Mouse (Mus musculus) cerebellum, adult 9-10 months (tissue): ENCODE measurements at regions not wholly inside any gene's neighbourhood (a gene's known extent, or its start where the extent isn't known, plus 50 kb on each side); places are given as distances from the start of the nearest gene placed in this dataset.
"Not testable (repeated sequence)": the region's sequence is repeated elsewhere in the genome, so short reads cannot be mapped to it uniquely, and the experiment has no call there.

ENCODE experiments used
- DNase-seq: peaks from one replicate; pipeline ENCODE4 v3.0.0; 2022

GRCm38 (mm10) chr4:153616938-153617337 lies 134.3 kb upstream of the Ajap1 start:
- no peak for DNase-seq

GRCm38 (mm10) chr4:153620871-153621270 lies 138.3 kb upstream of the Ajap1 start:
- DNase-seq: no peak

GRCm38 (mm10) chr4:153631161-153631560 lies 148.6 kb upstream of the Ajap1 start:
- no peak for DNase-seq

GRCm38 (mm10) chr4:153632056-153632455 lies 149.4 kb upstream of the Ajap1 start:
- no peak for DNase-seq

- DNase-seq: no peak
Observed at GRCm38 (mm10) chr4:153632551-153632950, 149.9 kb upstream of the Ajap1 start.

GRCm38 (mm10) chr4:153633260-153633659 lies 150.6 kb upstream of the Ajap1 start:
- DNase-seq: no peak

- no peak for DNase-seq
Observed at GRCm38 (mm10) chr4:153634221-153634881, 151.7 kb upstream of the Ajap1 start.

GRCm38 (mm10) chr4:153637989-153638388 lies 155.4 kb upstream of the Ajap1 start:
- no peak for DNase-seq

- no peak for DNase-seq
Observed at GRCm38 (mm10) chr4:153651849-153652248, 169.2 kb upstream of the Ajap1 start.

DNA sequence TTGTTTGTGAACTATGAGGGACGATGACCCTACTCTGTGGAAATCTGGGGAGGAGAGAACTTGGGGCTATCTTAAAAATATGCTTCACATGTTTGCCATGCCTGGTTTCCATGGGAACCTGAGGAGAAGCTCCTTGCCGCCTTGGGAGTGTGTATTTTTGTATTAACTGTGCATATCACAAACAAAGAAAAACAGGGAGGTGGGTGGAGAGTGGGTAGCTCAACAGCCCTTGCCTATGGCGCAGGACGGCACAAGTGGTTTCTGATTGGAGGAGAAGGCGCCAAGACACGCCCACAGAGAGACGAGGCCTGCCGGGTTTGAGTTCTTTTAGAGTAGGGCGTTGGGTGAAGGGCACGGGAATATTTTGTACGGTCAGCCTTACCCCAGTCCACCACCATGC lies 170.2 kb upstream of the Ajap1 start:
- DNase-seq: no peak

DNA sequence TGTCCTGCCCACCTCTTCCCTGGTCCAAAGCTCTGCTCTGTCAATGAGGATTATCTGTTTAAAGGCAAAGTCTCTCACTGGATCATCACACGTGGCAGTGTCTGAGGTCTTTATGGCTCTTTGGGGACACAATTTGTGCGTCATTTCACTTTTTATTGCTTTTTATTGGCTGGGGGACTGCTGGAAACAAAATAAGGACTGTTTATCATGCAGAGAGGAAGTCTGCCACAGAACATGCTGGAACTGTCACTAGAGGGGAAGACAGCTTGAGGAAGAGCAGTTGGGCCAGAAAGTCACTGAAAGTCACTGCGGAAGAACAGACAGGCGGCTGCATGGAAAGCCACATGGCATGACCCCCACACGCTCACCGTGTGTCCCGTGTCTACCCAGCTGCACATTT lies 180.1 kb upstream of the Ajap1 start:
- DNase-seq: no peak

GRCm38 (mm10) chr4:153666626-153667236 lies 184.1 kb upstream of the Ajap1 start:
- not testable (repeated sequence) for DNase-seq

DNA sequence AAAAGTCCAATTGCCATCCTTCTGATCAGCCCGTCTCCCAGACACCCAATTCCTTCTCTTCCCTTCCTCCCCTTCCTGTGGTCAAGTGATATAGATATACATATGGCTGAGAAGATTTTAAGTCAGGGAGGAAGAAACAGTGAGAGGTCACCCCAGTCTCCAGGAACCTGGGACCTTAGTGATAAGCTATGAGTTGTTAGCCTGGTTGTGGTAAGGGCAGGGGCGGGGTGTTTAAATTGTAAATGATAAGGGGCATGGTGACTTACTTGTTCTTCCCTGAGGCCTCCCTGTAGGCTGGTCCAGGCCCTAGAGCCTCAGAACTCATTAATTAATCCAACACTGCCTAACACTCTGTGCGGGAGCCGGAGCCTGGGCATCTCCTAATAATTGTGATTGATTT lies 186.5 kb upstream of the Ajap1 start:
- DNase-seq: no peak

- no peak for DNase-seq
Observed at GRCm38 (mm10) chr4:153670216-153670615, 187.6 kb upstream of the Ajap1 start.

DNA sequence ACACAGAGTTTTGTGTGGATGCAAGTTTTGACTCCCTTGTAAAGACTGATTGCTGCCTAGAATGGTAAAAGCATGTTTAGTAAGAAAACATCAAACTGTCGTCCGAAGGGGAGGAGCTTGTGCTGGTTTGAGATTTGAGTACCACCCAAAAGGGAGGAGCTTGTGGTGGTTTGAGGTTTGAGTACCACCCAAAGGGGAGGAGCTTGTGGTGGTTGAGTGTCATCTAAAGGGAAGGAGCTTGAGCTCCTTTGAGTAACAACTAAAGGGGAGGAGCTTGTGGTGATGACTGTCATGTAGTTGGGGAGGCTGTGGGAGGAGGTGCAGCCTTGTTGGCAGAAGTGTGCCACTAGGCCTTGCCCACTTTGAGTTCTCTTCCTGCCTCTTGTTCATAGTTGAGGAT lies 192.8 kb upstream of the Ajap1 start:
- DNase-seq: no peak

DNA sequence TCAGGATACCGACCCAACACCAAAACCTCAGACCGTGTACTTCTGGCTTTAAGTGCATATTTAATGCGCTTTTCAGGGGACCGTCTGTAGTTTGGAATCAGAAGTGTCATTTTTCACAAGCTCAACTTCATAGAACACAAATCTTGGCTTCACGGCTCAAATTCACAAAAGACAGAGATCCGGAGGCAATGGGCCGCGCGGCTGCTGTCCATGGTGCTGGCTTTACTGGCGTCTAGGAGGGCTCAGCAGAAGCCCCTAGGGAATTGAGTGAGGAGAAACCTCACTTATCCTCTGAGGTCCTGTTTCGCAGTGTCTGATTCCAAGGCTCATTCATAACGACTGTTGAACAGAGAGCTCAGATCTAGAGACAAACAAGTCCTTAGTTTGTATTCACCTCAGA lies 196.5 kb upstream of the Ajap1 start:
- DNase-seq: no peak

DNA sequence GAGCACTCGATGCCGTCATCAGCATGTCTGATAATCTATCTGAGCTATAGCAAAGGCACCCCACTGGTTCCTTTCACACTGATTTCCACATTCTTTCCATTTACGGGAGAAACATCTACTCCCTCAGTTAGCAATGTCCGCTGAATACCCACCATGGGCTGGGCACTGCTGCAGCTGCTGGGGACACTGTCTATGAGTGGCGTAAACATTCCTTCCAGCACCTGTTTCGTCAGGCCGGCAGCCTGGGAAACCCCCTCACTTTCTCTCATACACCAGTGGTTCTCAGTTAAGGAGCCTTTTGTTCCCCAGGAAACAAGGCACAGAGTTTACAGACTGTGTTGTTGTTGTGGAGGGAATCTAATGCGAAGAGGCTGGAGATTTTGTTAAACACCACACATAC lies 205.8 kb upstream of the Ajap1 start:
- no peak for DNase-seq

GRCm38 (mm10) chr4:153693881-153694280 lies 211.3 kb upstream of the Ajap1 start:
- no peak for DNase-seq

DNA sequence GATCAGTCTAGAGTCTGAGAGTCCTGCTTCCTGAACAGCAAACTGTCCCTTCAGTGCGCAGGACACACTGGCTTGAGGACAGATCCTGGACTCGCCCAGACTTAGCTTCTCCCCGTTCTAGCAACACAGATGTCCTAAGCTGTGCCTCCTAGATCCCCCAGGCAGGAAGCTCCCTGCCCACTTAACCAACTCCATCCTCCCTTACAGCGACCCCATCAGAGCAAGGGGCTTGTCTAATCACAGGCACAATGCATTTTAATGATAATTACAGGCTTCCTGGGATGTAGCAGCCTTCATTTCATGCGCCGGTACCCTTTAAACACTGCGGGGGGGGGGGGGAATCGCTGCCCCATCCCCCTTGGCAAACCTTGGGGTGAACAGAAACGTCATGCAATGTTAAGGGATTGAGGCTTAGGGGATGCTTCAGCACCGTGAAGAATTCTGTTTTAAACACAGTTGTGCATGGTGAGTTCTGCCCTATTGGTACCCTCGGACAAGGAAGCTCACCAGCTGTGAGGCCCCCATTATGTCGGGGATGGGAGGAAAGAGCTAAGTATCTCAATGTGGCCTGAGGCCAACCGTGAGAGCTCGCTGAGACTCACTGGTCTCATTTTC lies 213.9 kb upstream of the Ajap1 start:
- DNase-seq: no peak

DNA sequence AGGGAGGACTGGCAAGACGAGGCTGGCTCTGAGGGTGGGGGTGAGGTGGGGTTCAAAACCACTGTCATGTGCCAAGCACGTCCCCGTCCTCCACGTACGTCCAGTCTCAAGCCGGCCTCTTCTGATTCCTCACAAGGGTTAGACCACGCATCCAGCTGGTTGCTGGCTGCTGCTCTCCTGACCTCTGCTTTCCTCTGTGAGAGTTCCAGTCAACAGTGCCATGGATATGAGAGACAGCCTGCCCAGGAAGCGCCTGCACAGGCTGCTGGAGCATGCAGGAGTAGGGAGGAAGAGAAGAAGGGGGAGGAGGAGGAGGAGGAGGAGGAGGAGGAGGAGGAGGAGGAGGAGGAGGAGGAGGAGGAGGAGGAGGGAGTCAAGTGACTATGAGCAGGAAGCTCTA lies 224.6 kb upstream of the Ajap1 start:
- no peak for DNase-seq

DNA sequence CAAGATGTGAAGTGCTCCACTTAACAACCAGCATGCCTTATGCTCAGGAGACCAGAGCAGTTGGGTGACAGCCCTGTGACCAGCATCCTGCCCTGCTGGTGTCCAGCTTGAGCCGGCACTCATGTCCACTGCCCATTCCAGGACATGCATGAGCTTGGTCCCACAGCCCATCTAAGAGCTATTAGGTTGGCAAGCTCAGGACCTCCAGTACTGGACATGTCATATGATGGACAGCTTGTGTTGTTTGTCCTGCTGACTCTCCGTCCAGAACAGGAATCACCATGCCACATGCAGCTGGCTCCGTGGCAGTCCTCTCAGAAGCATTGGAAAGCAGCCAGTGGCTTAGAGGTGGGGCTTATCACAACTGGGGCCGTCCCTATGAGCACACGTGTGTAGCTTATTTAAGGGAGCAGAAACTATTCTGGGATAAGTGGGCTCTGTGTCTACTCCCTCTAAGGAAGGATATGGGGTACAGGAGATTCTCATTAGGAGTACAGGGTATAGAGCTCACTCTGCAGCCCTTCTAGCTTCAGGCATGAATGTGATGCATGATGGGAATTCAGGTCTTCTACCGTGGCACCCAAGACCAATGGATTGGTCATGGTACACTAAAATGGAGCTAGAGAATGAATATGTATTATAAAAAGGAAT lies 232.5 kb upstream of the Ajap1 start:
- DNase-seq: no peak

DNA sequence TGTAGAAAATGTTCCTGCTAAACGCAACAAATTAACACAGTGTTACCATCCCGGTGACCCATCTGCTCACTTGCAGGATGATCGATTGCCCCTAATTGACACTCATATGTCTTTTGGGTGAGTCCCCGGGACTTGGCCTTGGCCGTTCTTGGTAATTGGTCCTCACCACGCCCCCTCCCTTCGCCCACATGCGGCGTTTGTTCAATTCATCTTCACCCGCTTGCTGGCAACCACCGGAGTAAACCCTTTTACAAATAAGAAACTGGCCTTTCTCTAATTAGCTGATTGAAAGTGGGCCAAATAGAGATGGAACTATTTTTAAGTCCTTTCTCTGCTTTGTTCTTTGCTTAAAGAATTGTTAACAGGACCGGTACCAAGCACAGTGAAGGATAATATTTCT lies 234.7 kb upstream of the Ajap1 start:
- no peak for DNase-seq

GRCm38 (mm10) chr4:153724045-153724444 lies 233.0 kb upstream of the A430005L14Rik start:
- no peak for DNase-seq

DNA sequence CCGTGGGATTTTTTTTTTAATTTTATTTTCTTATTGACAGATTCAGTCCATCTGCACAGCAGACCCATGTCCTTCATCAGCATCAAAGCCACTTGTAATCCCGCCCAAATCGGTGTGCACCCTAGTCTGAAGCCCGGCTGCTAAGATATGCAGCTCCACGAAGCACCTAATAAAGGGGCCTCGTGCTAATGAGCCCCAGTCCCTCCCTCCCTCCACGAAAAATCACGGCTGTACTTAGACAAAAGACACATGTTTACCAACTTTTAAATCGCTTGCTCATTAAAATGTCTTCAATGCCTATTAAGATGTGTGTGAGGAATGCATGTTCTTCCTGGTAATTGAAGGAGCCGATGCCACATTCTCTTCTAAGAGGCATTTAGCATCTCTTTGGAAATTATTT lies 229.8 kb upstream of the A430005L14Rik start:
- DNase-seq: no peak
